Mouse (Mus musculus) liver, postnatal 0 days (tissue): ENCODE data around the gene Elmo3. TPM values are rescaled to one million over a fixed set of nuclear protein-coding genes. Genes with fewer than 3 reads are reported as not detected.
A peak's percentile ranks its signal among the peaks of the same experiment; 100 is the strongest.

Source experiments
- ATAC-seq: fragments of 200-750 bp; cut with Nextera tagmentation; 2 replicates; pipeline ENCODE4 v1.8.0; 2017; ENCODE audit warnings: mild to moderate bottlenecking, moderate library complexity
- DNase-seq: peaks from one replicate; pipeline ENCODE4 v3.0.0-alpha.2; 2016
- H3K27ac ChIP-seq: fragments of 300-500 bp; sonication (generic); 2 replicates; pipeline ENCODE4 v1.5.1; 2014; ENCODE audit warnings: antibody characterized with exemption, moderate library complexity, mild to moderate bottlenecking, low read depth
- H3K27me3 ChIP-seq: fragments of 300-500 bp; sonication (generic); 2 replicates; pipeline ENCODE4 v1.6.1; 2014; ENCODE audit warnings: low read length, control low read depth, mixed read lengths; ENCODE audit not compliant: insufficient read depth
- H3K36me3 ChIP-seq: fragments of 300-500 bp; sonication (generic); replicated peaks from 2 replicates; pipeline ENCODE4 v1.6.1; 2014; ENCODE audit warnings: mild to moderate bottlenecking, control low read depth, low read length, moderate library complexity, mixed read lengths; ENCODE audit not compliant: insufficient read depth
- H3K4me1 ChIP-seq: fragments of 300-500 bp; sonication (generic); 2 replicates; pipeline ENCODE4 v1.6.1; 2014; ENCODE audit warnings: antibody characterized with exemption, mild to moderate bottlenecking, control low read depth; ENCODE audit not compliant: insufficient read depth
- H3K4me2 ChIP-seq: fragments of 300-500 bp; sonication (generic); 2 replicates; pipeline ENCODE4 v1.6.1; 2014; ENCODE audit warnings: low read depth, mild to moderate bottlenecking, low read length, moderate library complexity, mixed read lengths
- H3K4me3 ChIP-seq: fragments of 300-500 bp; sonication (generic); 2 replicates; pipeline ENCODE4 v1.5.1; 2014; ENCODE audit warnings: low read depth, low read length
- H3K9ac ChIP-seq: fragments of 300-500 bp; sonication (generic); replicated peaks from 2 replicates; pipeline ENCODE4 v1.6.1; 2014; ENCODE audit warnings: mild to moderate bottlenecking, moderate library complexity
- H3K9me3 ChIP-seq: fragments of 300-500 bp; sonication (generic); 2 replicates; pipeline ENCODE4 v1.6.1; 2016; ENCODE audit warnings: mild to moderate bottlenecking, control low read depth, low read length, mixed read lengths
- CTCF ChIP-seq: sonication (generic); IDR thresholded peaks from 2 replicates; pipeline ENCODE4 v1.5.1; 2016; ENCODE audit warnings: antibody characterized with exemption, low read depth
- EP300 ChIP-seq: IDR thresholded peaks from 2 replicates; pipeline ENCODE4 v1.6.1; 2016; ENCODE audit warnings: antibody characterized with exemption, low read depth, mild to moderate bottlenecking
- WGBS: fragments of 180-500 bp; shearing (Covaris S2); extraction: QIAGEN DNeasy Blood & Tissue Kit; methylation state at CpG from one replicate; pipeline ENCODE4 v1.1.7; 2014; ENCODE audit not compliant: insufficient replicate concordance; 5-methylcytosine and 5-hydroxymethylcytosine counted together
- polyA plus RNA-seq: library from polyadenylated mRNA; unstranded; fragments of >200 nt; fragmentation: Nextera tagmentation; extraction: Ambion mirVana; gene quantifications from 2 replicates; pipeline ENCODE4 v1.2.1, GENCODE M21; 2015

The Elmo3 gene
- polyA plus RNA-seq, 1 experiment from 2014 or later, result 7.8 TPM

- DNase-seq, result no peak
- 0 out of 2 replicates have a peak, but pooled peaks have one; percentile 16 for ATAC-seq
- 0 out of 2 replicates have a peak overlapping the region, but pooled peaks have one; percentile 16 for H3K27ac ChIP-seq
- H3K9me3 ChIP-seq, result no peaks in the 10 kb centered on the region
- no peak for TF ChIP-seq EP300
- no peak for TF ChIP-seq CTCF
- H3K4me2 ChIP-seq, result peak overlapping the region; percentile 40; the same call in 1 of the 2 replicates
- H3K27me3 ChIP-seq, result no peaks in the 10 kb centered on the region
- H3K9ac ChIP-seq, result no peak overlapping the region
- H3K36me3 ChIP-seq, result peaks cover 9% of the 10 kb centered on the region
- H3K4me1 ChIP-seq, result peaks cover 13% of the 10 kb centered on the region
- 12% methylated on average over 4 of the region's 4 CpGs for WGBS
- H3K4me3 ChIP-seq, result no peak overlapping the region
These were observed 33.6 kb downstream of the Elmo3 start for GRCm38 (mm10) chr8:105338992-105339391.

GRCm38 (mm10) chr8:105339886-105340635 is 34.7 kb downstream of the Elmo3 start:
- Histone ChIP-seq H3K9ac (no peak overlapping the region), H3K9me3 (no peaks in the 10 kb centered on the region), H3K4me3 (no peak overlapping the region), H3K27me3 (no peaks in the 10 kb centered on the region), H3K27ac (peak overlapping the region; percentile 44; the same call in 1 of the 2 replicates), H3K4me1 (peaks cover 18% of the 10 kb centered on the region), H3K4me2 (no peak overlapping the region), H3K36me3 (peaks cover 4% of the 10 kb centered on the region)
- ATAC-seq, result peak; percentile 50
- no peak for DNase-seq
- no peak for TF ChIP-seq CTCF
- 42% methylated on average over 6 of the region's 6 CpGs for WGBS

- Histone ChIP-seq H3K27me3 (no peaks in the 10 kb centered on the region), H3K4me3 (no peak overlapping the region), H3K27ac (no peak overlapping the region), H3K9me3 (no peaks in the 10 kb centered on the region), H3K9ac (no peak overlapping the region), H3K4me2 (no peak overlapping the region), H3K4me1 (peaks cover 26% of the 10 kb centered on the region), H3K36me3 (no peaks in the 10 kb centered on the region; the same call in none of the 2 replicates)
- ATAC-seq, result no peak
- DNase-seq, result peak; percentile 14
- WGBS, result 57% methylated on average over 8 of the region's 8 CpGs
- no peak for TF ChIP-seq EP300
- TF ChIP-seq CTCF, result no peak
These were observed 36.0 kb downstream of the Elmo3 start for GRCm38 (mm10) chr8:105341399-105341798.

- no peak overlapping the region for H3K27ac ChIP-seq
- no peaks in the 10 kb centered on the region for H3K9me3 ChIP-seq
- peaks cover 37% of the 10 kb centered on the region for H3K4me1 ChIP-seq
- ATAC-seq, result no peak
- no peak overlapping the region for H3K4me3 ChIP-seq
- no peak for DNase-seq
- H3K36me3 ChIP-seq, result no peaks in the 10 kb centered on the region; the same call in none of the 2 replicates
- peaks cover 8% of the 10 kb centered on the region for H3K27me3 ChIP-seq
- H3K4me2 ChIP-seq, result no peak overlapping the region
- 58% methylated on average over 4 of the region's 4 CpGs for WGBS
- H3K9ac ChIP-seq, result no peak overlapping the region
- TF ChIP-seq CTCF, result no peak
- TF ChIP-seq EP300, result no peak
These were observed 37.4 kb downstream of the Elmo3 start for GRCm38 (mm10) chr8:105342768-105343167.

- H3K4me3 ChIP-seq, result no peak overlapping the region
These were observed 38.6 kb downstream of the Elmo3 start for GRCm38 (mm10) chr8:105343791-105344574.

More at GRCm38 (mm10) chr8:105343791-105344574, 38.6 kb downstream of the Elmo3 start:
- no peak for DNase-seq
- Histone ChIP-seq H3K36me3 (no peaks in the 10 kb centered on the region; the same call in 1 of the 2 replicates), H3K27ac (no peak overlapping the region), H3K4me1 (peaks cover 48% of the 10 kb centered on the region), H3K9me3 (no peaks in the 10 kb centered on the region), H3K4me2 (no peak overlapping the region), H3K27me3 (peaks cover 19% of the 10 kb centered on the region), H3K9ac (no peak overlapping the region)
- no peak for TF ChIP-seq CTCF
- TF ChIP-seq EP300, result no peak
- WGBS, result 56% methylated on average over 6 of the region's 8 CpGs
- ATAC-seq, result no peak
